Mouse (Mus musculus): ENCODE results near the gene Uqcc2. TPM values are rescaled to one million over a fixed set of nuclear protein-coding genes. Genes with fewer than 3 reads are reported as not detected.

Gene Uqcc2
- polyA plus RNA-seq (2012; rRNA removed), result 77.1 and 90.8 TPM in 2 replicates

DNA sequence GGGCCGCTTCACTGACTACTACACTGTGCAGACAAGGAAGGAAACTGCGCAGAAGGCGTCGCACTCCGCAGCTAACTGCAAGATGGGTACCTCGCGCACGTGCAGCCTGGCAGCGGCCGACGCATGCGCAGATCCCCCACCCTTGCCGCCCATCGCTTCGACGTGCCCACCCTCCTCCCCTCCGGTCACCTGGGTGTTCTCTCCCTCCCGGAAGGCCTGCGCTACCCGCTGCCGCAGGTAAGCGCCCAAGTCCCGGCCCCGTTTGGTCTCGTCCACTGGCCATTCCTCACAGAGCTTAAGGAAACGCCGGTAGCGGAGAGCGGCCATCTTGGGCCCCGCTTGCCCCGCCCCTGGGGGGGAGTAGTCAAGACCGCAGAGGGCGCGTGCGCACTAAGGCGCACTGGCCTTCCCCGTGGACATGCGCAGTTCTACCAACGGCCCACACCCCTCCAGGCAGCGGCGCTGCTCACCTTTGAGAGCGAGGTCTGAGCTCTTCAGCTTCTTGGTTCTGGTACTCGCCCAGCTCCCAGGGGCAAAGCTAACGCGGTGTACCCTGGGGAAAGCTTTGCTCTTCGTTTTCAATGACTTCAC, at the start of gene Uqcc2:
TSS of gene Uqcc2 (minus strand) at position 366 of the 591 bp plus-strand sequence.

DNA sequence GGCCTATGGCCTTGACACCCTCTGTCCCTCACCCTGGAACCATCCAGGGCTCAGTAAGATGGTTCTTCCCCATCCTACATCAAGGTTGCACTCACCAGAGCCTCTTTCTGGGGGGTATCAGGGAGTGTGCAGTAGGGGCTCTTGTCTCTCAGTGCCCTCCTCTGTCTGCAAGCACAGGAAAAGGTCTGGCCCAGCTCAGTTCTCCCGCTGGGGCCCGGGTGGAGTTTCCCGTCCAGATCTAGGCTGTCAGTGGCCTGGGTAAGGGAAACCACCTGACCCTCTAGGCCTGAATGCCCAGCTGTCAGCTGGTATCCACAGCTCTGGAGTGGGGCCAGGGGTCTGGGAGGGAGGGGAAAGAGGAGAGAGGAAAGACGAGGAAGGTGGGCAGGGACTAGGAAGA, 33.8 kb upstream of the Uqcc2 start, which contains the start of gene Ip6k3:
TSS of gene Ip6k3 (minus strand) at position 251 of the 400 bp plus-strand sequence.

Other genes with a start within 250 kb of the Uqcc2 start
- gene Kifc5b, start 216.8 kb downstream of the Uqcc2 start, polyA plus RNA-seq (2012; rRNA removed), result 6.3 and 8.5 TPM in 2 replicates
- gene Phf1, start 200.9 kb downstream of the Uqcc2 start, polyA plus RNA-seq (2012; rRNA removed), result 8.9 and 9.6 TPM in 2 replicates
- 49.2 and 54.1 TPM in 2 replicates for gene Cuta, start 194.3 kb downstream of the Uqcc2 start, polyA plus RNA-seq (2012; rRNA removed)
- gene Syngap1, start 192.7 kb downstream of the Uqcc2 start, polyA plus RNA-seq (2012; rRNA removed), result 1.9 and 2.7 TPM in 2 replicates
- 3.7 and 4.3 TPM in 2 replicates for gene Zbtb9, start 160.7 kb downstream of the Uqcc2 start, polyA plus RNA-seq (2012; rRNA removed)
- 17.1 and 18.0 TPM in 2 replicates for gene Bak1, start 104.9 kb downstream of the Uqcc2 start, polyA plus RNA-seq (2012; rRNA removed)
- gene Itpr3, start 76.6 kb downstream of the Uqcc2 start, polyA plus RNA-seq (2012; rRNA removed), result 1.2 and 1.4 TPM in 2 replicates
- gene Ip6k3, start 33.9 kb upstream of the Uqcc2 start, polyA plus RNA-seq (2012; rRNA removed), result 0.02 and 0.05 TPM in 2 replicates
- 17.0 and 18.8 TPM in 2 replicates for gene Lemd2, start 70.6 kb upstream of the Uqcc2 start, polyA plus RNA-seq (2012; rRNA removed)